Mouse (Mus musculus): ENCODE measurements around the gene 4930539E08Rik.

GRCm38 (mm10) chr17:28886266-28886665 is 28.9 kb downstream of the 4930539E08Rik start:
- TF ChIP-seq POLR2A (IDR thresholded peaks at IDR 0.05; ENCODE audit: insufficient read depth, low read depth, low read length) (no peak), CTCF (IDR thresholded peaks at IDR 0.05; ENCODE audit: insufficient read depth, low read depth, low read length) (no peak)
